Mouse (Mus musculus): ENCODE results near the gene Rsph3b.

GRCm38 (mm10) chr17:6860491-6860897 lies 88.0 kb downstream of the Rsph3b start:
- TF ChIP-seq CTCF (IDR thresholded peaks at IDR 0.05; ENCODE audit: borderline replicate concordance, insufficient read depth, low read length) (no peak), POLR2A (IDR thresholded peaks at IDR 0.05; ENCODE audit: low read depth, low read length) (no peak)
